Mouse (Mus musculus) gastrocnemius, postnatal 14 days (tissue): Measurements from ENCODE around the gene Esrrb. TPM values are rescaled to one million over a fixed set of nuclear protein-coding genes. Genes with fewer than 3 reads are reported as not detected.
A peak's percentile ranks its signal among the peaks of the same experiment; 100 is the strongest.

Experiments used
- DNase-seq: peaks from one replicate; pipeline ENCODE4 v3.0.0; 2021; ENCODE audit warnings: mixed read lengths
- intact Hi-C: fragments of 180-260 bp; cut with DNase I; formaldehyde crosslinking; loops from one replicate; pipeline ENCODE4 v1.15.1; 2025; ENCODE audit warnings: low total_unique reads
- total RNA-seq, 2 experiments: library from RNA; stranded (reverse); gene quantifications; 2 replicates each; pipeline ENCODE4 v1.2.3; 2021

Gene Esrrb
- total RNA-seq, 2 experiments from 2014 or later, result 1.6 to 2.9 TPM

DNA sequence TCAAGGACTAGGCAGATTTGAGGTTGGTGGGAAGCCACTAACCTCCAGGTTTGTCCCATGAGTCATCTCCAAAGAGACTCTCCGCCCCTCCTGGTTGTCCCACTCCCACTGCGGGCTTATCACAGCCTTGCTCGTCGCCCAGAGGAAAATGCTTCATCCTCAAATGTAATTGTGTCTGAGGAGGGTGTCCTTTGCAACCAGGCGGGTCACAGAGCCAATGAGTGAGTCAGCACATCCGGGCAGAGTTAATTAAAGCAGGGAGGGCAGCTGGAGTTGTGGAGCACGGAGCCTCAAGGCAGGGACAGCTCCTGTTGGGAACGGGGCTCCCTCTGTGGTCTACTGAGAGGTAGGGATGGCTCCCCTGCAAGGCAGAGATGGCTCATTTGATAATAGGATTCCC is 37.8 kb downstream of the Esrrb start:
- DNase-seq, result no peak
- intact Hi-C loops, result no loop called here

DNA sequence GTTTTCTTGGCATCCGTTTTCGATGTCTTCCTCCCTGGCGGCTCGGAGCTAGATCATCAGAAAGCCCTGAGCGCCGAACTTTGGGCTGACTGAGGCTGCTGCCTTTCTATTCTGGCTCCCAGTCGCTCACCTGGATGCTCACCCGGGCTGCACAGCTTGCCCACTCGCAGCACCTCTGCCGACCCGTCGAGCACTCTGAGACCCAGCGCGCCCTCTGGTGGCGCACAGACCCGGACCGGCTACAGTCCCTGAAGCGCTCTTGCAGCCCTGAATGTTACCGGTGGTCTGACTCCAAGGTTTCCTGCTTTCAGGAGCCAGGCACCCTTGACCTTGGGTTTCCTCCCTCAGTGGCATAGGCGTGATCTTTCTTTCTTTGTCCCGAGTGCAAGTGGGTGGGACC is 41.8 kb downstream of the Esrrb start:
- peak; percentile 76 for DNase-seq
- intact Hi-C loops, result loop anchor here (10.0 kb wide), 1 partner anchor 212 kb away; no protein-coding TSS in a partner anchor

DNA sequence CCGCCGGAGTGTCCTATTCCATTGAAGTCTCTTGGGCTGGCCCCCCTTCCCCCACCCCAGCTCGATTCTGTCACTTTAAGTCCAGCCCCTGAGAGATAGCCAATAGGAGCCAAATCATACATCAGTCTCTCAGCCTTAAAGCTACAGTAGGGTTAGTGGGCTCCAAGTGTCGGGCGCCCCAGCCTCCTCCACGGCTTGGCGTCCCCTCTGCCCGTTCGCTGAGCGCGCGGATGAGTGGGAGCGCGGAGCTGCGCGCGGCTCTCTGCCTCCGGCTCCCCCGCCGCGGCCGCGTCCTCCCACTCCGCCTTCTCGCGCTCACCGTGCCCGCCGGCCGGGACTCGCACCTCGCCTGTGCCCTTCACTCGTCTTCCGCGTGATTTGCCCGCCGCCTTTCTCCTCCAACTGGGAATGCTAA is 60.6 kb downstream of the Esrrb start:
- DNase-seq, result no peak
- intact Hi-C loops, result no loop called here

DNA sequence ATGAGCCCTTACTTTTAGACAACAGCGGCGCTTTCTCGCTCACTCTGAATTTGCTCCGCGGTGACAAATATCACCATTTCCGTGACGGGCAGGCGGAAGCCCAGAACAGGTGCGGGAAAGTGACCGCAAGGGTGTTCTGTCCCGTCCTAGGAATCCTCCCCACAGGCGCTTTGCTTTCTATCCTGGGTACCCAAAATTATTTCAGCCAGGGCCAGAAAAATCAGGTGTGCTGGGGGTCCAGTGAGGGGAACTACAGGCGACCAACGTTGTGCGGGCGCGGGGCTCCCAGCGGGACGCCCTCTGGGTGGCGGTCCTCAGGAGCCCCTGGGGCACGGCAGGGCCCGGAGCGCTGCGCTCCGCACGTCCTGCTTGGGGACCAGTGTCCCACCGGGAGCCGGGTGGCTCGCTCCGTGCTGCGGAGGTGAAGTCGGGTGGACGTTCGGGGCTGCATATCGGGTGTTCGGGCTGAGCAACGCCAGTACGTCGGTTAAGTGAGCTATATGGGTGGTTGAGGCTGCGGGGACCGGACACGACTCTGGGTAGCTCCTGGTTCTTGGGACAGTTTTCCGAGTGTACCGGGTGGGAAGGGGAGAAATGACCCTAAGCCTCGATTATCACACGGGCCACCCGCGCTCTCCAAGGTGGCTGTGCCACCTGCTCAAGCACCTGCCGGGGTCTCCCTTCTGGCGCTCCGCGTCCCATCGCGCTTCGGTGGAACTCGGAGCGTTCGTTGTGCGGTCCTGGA is 61.4 kb downstream of the Esrrb start:
- DNase-seq, result no peak
- intact Hi-C loops, result no loop called here

DNA sequence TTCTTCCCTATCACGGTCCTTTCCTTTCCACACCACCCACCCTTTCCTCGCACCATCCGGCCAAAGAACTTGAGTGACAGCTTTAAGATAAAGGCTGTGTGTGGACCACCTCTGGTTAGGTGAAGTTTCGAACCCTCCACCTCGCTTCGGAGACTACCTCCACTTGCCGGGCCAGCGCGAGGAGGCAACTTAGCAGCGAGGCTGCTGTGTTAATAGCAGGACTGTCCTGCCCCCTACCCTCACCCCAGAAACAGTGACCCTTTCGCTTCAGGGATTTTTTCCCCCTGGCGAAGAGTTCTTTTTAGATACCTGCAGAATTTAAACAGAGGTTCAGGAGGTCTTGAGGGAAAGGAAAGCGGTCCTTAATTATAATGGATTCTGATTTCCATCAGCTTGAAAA is 62.2 kb downstream of the Esrrb start:
- no peak for DNase-seq
- intact Hi-C loops, result no loop called here

- intact Hi-C loops, result no loop called here
Measured at GRCm38 (mm10) chr12:86427585-86427984, 66.7 kb downstream of the Esrrb start.

DNA sequence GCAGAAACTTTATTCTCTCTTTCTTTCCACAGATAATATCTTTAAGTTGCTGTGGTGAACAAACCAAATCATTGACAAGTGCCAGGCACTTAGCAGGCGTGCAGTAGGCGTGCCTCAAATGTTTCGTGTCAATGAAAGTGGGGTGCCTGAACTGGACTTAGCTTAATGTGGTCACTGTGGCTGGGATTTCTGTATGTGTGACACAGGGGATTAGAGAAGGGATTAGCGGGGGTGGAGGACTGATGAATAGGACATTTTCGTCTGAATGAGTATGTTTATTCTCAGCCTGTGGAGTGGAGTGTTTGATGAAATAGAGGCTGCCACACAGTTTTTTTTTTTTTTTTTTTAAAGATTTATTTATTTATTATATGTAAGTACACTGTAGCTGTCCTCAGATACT is 70.8 kb downstream of the Esrrb start:
- intact Hi-C loops, result no loop called here
- no peak for DNase-seq

More at GRCm38 (mm10) chr12:86427585-86427984, 66.7 kb downstream of the Esrrb start:
- DNase-seq, result no peak

DNA sequence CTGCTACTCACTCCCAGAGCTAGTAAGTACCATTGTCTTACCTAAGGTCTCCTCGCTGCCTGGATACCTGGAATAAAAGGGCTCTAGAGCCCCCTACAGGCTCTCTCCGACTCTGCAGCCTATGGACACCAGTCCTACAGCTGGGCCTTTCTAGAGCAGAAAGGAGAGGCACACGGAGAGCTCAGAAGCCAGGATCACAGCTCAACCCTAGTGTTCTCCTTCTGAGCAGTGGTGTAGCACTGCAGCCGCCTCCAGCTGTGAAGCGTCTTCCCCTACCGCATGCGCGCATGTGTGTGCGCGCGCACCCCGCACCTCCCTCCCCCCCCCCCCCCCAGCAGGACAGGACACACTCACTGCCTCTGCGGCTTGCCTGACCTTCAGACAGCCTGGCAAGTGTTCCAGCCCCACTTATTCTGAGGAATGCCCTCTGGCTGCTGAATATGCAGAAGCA is 72.5 kb downstream of the Esrrb start:
- intact Hi-C loops, result no loop called here
- peak; percentile 33 for DNase-seq

DNA sequence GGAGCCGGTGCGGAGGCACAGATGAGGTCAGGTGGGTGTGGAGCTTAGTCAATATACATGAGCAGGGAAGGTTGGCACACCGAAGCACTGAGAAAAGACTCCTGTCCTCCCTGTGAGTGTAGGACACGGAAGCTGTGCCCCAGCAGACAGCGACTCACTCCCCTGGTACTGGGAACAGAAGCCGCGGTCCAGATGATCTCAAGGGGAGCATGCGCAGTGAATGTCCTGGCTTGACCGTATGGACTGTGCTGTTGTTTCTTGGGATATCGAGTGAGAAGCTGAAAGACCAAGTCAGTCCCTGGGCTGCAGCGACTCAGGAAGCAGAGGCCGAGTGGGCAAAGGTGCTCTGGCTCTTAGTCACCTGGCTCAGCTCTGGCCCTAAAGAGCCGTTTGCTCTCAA is 74.7 kb downstream of the Esrrb start:
- DNase-seq, result no peak
- intact Hi-C loops, result no loop called here

DNA sequence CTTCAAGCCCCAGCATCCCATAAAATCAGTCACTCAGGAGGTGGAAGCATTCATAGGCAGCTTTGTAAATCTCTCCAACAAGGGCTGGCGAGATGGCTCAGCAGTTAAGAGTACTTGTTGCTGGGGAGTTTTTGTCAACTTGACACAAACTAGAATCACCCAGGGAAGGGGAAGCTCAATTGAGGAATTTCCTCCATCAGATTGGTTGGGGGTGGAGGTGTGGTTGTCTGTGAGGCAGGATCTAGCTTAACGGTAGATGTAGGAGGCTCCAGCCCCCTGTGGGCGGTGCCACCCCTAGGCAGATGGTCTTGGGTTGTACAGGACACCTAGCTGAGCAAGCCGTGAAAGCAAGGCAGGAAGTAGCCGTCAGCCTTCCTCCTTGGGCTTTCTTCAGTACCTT is 89.9 kb downstream of the Esrrb start:
- no peak for DNase-seq
- intact Hi-C loops, result no loop called here

DNA sequence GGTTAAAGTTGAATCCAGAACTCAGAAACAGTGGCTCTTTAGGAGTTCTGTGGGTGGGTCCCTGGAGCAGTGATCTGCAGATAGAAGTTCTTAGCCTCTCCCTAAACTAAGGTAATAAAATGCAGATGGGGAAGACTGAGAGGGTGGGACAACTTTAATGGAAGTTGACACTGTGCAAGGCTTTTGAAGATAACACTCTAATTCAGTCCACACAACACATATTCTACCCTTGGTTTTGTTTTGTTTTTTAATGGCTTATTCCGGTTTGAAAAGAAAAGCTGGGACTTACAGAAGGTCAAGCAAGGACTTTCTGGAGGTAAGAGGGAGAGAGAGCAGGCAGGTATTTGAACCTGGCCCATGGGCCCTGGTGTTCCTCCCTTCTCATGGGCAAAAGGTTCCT is 94.1 kb downstream of the Esrrb start:
- intact Hi-C loops, result no loop called here
- no peak for DNase-seq

- intact Hi-C loops, result no loop called here
- no peak for DNase-seq
Measured at GRCm38 (mm10) chr12:86462742-86463470, 102.0 kb downstream of the Esrrb start.

GRCm38 (mm10) chr12:86464385-86464784 is 103.5 kb downstream of the Esrrb start:
- DNase-seq, result no peak
- intact Hi-C loops, result no loop called here

- intact Hi-C loops, result no loop called here
- no peak for DNase-seq
Measured at GRCm38 (mm10) chr12:86466180-86466579, 105.3 kb downstream of the Esrrb start.

DNA sequence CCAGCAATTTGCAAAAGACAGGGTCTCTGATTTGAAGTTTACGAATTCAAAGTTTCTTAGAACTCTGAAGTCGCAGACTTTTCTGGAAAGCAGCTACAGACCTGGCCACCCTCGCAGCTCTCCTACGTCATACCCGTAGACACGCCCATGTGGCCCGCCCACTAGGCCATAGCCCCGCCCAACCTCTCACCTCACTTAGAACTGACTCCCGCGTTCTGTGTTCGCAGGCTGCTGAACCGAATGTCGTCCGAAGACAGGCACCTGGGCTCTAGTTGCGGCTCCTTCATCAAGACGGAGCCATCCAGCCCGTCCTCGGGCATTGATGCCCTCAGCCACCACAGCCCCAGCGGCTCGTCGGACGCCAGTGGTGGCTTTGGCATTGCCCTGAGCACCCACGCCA is 109.0 kb downstream of the Esrrb start:
- DNase-seq, result no peak
- intact Hi-C loops, result no loop called here

- intact Hi-C loops, result no loop called here
Measured at GRCm38 (mm10) chr12:86470912-86471311, 110.0 kb downstream of the Esrrb start.

DNA sequence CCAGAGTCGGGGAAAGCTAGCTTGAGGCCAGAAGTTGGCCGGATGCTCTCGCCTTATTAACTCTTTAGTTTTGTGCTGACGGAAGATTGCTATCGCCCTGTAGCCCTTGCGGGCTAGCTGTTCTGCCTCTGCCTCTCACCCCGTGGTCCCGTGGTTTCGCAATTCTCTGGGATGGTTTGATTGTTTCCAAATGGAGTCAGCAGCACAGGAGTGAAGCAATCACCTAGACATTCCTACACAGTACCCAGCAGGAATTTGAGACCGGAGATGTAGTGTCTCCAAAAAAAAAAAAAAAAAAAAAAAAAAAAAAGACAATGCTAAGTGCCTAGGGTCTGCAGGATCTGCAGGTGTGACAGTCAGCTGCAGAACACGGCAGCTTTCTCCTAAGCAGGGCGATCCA is 112.7 kb downstream of the Esrrb start:
- intact Hi-C loops, result no loop called here
- DNase-seq, result no peak

More at GRCm38 (mm10) chr12:86470912-86471311, 110.0 kb downstream of the Esrrb start:
- no peak for DNase-seq

DNA sequence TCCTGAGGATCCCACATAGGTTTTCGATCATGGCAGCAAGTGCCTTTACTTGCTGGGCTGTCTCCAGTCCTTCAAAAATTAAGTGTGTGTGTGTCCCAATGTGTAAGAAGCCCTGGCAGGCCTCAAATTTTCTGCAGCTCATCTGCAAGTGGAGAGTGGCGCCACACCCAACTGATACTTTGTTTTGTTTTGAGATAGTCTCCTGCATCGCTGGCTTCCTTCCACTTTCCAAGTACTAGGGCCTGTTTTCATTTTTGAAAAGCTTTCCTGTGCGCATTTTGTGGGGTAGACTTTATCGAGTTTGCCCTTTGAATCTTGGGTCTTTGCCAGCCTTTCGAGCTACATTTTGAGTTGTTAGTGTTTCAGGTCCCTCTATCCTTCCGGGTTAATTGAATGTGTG is 115.1 kb downstream of the Esrrb start:
- no peak for DNase-seq
- intact Hi-C loops, result no loop called here

DNA sequence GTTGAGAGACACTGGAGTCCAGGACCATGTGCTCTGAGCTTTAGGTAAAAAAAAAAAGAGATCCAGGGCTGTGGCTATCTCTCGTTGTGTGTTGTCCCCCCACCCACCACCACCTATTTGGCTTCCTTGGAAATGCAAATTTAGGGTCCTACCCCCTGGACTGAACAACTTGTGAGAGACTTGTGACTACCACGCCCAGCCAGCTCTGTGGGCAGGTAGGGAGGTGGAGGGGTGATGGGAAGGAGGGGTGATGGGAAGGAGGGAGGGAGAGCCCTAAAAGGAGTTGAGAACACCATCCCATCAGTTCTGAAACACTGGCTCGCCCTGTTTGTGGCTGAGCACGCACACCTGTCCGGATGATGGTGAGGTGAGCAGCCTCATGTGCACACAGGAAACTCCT is 118.0 kb downstream of the Esrrb start:
- intact Hi-C loops, result no loop called here
- no peak for DNase-seq

- intact Hi-C loops, result no loop called here
- DNase-seq, result no peak
Measured at GRCm38 (mm10) chr12:86482029-86482428, 121.1 kb downstream of the Esrrb start.

- intact Hi-C loops, result no loop called here
- DNase-seq, result peak; percentile 72
Measured at GRCm38 (mm10) chr12:86483413-86483841, 122.5 kb downstream of the Esrrb start.
